14 mouse cellular contexts compared by ENCODE assay signal in genomic region chr7:71064446-71065391, GRCm38 (mm10).
DNase-seq lines count a peak whose midpoint lies in the region; ATAC-seq and TF ChIP-seq lines count a peak whose summit lies in the region.
"Had no signal": no experiment of that assay in that cellular context is flagged by ENCODE, and none has a peak within 500 bp of the region (broad histone marks: within the 10 kb centered on the region; RNA-seq: fewer than 3 reads in every experiment).

No protein-coding gene starts in this region.

- peak; percentile 36; the same call in 1 of the 2 replicates for ATAC-seq in forebrain, embryonic 11.5 days (replicated peaks; ENCODE audit: low FRiP score)

- no peaks in the 10 kb centered on the region for H3K36me3 ChIP-seq in heart, embryonic 10.5 days
- H3K36me3 ChIP-seq in ES-E14 (ENCODE audit: control insufficient read depth, insufficient read depth, low read length, poor library complexity, severe bottlenecking) = no peaks in the 10 kb centered on the region
- no peaks in the 10 kb centered on the region for H3K36me3 ChIP-seq in forebrain, embryonic 11.5 days (ENCODE audit: control insufficient read depth, insufficient read depth, low read length)
- no peaks in the 10 kb centered on the region for H3K36me3 ChIP-seq in midbrain, embryonic 10.5 days
- H3K36me3 ChIP-seq: heart, embryonic 15.5 days; stomach, embryonic 15.5 days had no signal

- no peak overlapping the region for H3K9ac ChIP-seq in ES-E14 (ENCODE audit: insufficient read depth, low read depth, low read length, poor library complexity, severe bottlenecking)
- H3K9ac ChIP-seq in forebrain, embryonic 11.5 days (ENCODE audit: low read length) = no peak overlapping the region
- H3K9ac ChIP-seq: heart, embryonic 15.5 days; stomach, embryonic 15.5 days had no signal

- no peaks in the 10 kb centered on the region for H3K9me3 ChIP-seq in heart, embryonic 10.5 days
- no peaks in the 10 kb centered on the region for H3K9me3 ChIP-seq in ES-E14 (ENCODE audit: control insufficient read depth, insufficient read depth, low read depth, low read length)
- no peaks in the 10 kb centered on the region for H3K9me3 ChIP-seq in forebrain, embryonic 11.5 days (ENCODE audit: control insufficient read depth, low read length)
- no peaks in the 10 kb centered on the region for H3K9me3 ChIP-seq in midbrain, embryonic 10.5 days (replicated peaks)
- H3K9me3 ChIP-seq: heart, embryonic 15.5 days; megakaryocyte, embryonic 14.5 days; stomach, embryonic 15.5 days had no signal

- H3K4me3 ChIP-seq in heart, embryonic 10.5 days = no peak overlapping the region
- H3K4me3 ChIP-seq in ES-E14 (ENCODE audit: insufficient read depth in 1 of 2, low read depth in 1 of 2, low read length in 2 of 2, poor library complexity in 1 of 2, severe bottlenecking in 1 of 2) = no peak overlapping the region
- H3K4me3 ChIP-seq in forebrain, embryonic 11.5 days (ENCODE audit: low read depth, low read length) = no peak overlapping the region
- no peak overlapping the region for H3K4me3 ChIP-seq in midbrain, embryonic 10.5 days
- H3K4me3 ChIP-seq: heart, embryonic 15.5 days; megakaryocyte, embryonic 14.5 days; stomach, embryonic 15.5 days had no signal

- peak overlapping the region; percentile 21; the same call in 1 of the 2 replicates for H3K4me2 ChIP-seq in forebrain, embryonic 11.5 days (ENCODE audit: low read depth, low read length, severe bottlenecking)
- H3K4me2 ChIP-seq: heart, embryonic 15.5 days; stomach, embryonic 15.5 days had no signal

- no peak overlapping the region for H3K27ac ChIP-seq in heart, embryonic 10.5 days
- H3K27ac ChIP-seq in ES-E14 (ENCODE audit: insufficient read depth, low read depth, low read length, poor library complexity, severe bottlenecking) = no peak overlapping the region
- no peak overlapping the region for H3K27ac ChIP-seq in forebrain, embryonic 11.5 days (ENCODE audit: low read depth, low read length)
- no peak overlapping the region for H3K27ac ChIP-seq in midbrain, embryonic 10.5 days (replicated peaks)
- H3K27ac ChIP-seq: heart, embryonic 15.5 days; stomach, embryonic 15.5 days had no signal

- 31% methylated on average over 14 of the region's 14 CpGs for WGBS in heart, embryonic 10.5 days
- WGBS in forebrain, embryonic 11.5 days = 6% methylated on average over 14 of the region's 14 CpGs
- WGBS in midbrain, embryonic 10.5 days = 7% methylated on average over 14 of the region's 14 CpGs

- H3K27me3 ChIP-seq in heart, embryonic 10.5 days (ENCODE audit: insufficient read depth, poor library complexity, severe bottlenecking) = no peaks in the 10 kb centered on the region
- H3K27me3 ChIP-seq in forebrain, embryonic 11.5 days (ENCODE audit: control insufficient read depth, insufficient read depth, low read length) = no peaks in the 10 kb centered on the region
- no peaks in the 10 kb centered on the region for H3K27me3 ChIP-seq in midbrain, embryonic 10.5 days (ENCODE audit: low read depth, poor library complexity, severe bottlenecking)
- H3K27me3 ChIP-seq: heart, embryonic 15.5 days; megakaryocyte, embryonic 14.5 days; stomach, embryonic 15.5 days had no signal

- DNase-seq in heart, adult 18-20 months = peak; percentile 8 to 14
- DNase-seq in heart, embryonic 10.5 days (ENCODE audit: low spot score) = no peak
- DNase-seq in ES-E14 (ENCODE audit: low read depth, low spot score) = no peak
- DNase-seq in forebrain, embryonic 11.5 days (ENCODE audit: low spot score) = no peak
- DNase-seq in midbrain, embryonic 10.5 days (ENCODE audit: low spot score) = peak; percentile 12
- DNase-seq in left cerebral cortex, adult 8-10 months (ENCODE audit: low spot score in 2 of 2) = no peak
- no peak for DNase-seq in cerebellum, adult 18-20 months
- DNase-seq in spleen, adult 12 weeks (ENCODE audit: low spot score) = no peak
- DNase-seq: adrenal gland, postnatal 25 days; cerebellum, adult 9-10 months; liver had no signal

- 0 out of 2 replicates have a peak, but pooled peaks cover 4% of the 10 kb centered on the region for H3K4me1 ChIP-seq in heart, embryonic 10.5 days
- peaks cover 0 to 2% of the 10 kb centered on the region in 2 experiments; a peak in 1 of 4 replicates for H3K4me1 ChIP-seq in ES-E14 (ENCODE audit: control insufficient read depth in 2 of 2, insufficient read depth in 2 of 2, low read length in 2 of 2, poor library complexity in 1 of 2)
- peaks cover 3% of the 10 kb centered on the region; the same call in 1 of the 2 replicates for H3K4me1 ChIP-seq in forebrain, embryonic 11.5 days (replicated peaks; ENCODE audit: control insufficient read depth, insufficient read depth, low read length)
- H3K4me1 ChIP-seq in midbrain, embryonic 10.5 days = peaks cover 18% of the 10 kb centered on the region
- H3K4me1 ChIP-seq: megakaryocyte, embryonic 14.5 days; stomach, embryonic 15.5 days had no signal

- in situ Hi-C loops in ES-E14 (cut with MboI; ENCODE audit: low sequenced_read_pairs in 2 of 2, unreplicated experiment in 2 of 2) = no loop called here

TF ChIP-seq in ES-E14, 5 proteins besides CTCF, POLR2A, EP300 and RAD21:
- TF ChIP-seq ZNF384 (IDR thresholded peaks at IDR 0.05; ENCODE audit: low read depth, low read length) = peak; percentile 58
- no peak for TF ChIP-seq HCFC1 (IDR thresholded peaks at IDR 0.05; ENCODE audit: borderline replicate concordance, insufficient read depth, low read length)
- no peak for TF ChIP-seq ZC3H11A (IDR thresholded peaks at IDR 0.05; ENCODE audit: borderline replicate concordance, low read depth, low read length)

Comparison
In these comparisons a context has a peak if more than half of its experiments do, and no peak if none do; other contexts are left out.
1. DNase-seq: peak in heart, adult 18-20 months (2 of 2) and midbrain, embryonic 10.5 days (single experiment); none in heart, embryonic 10.5 days (single experiment), ES-E14 (single experiment), forebrain, embryonic 11.5 days (single experiment), left cerebral cortex, adult 8-10 months (0 of 2), cerebellum, adult 18-20 months (0 of 2) and spleen, adult 12 weeks (single experiment).